Mouse (Mus musculus): ENCODE measurements around the gene Gm9821. TPM values are rescaled to one million over a fixed set of nuclear protein-coding genes. Genes with fewer than 3 reads are reported as not detected.

Gm9821 gene
- total and polyA plus RNA-seq, 2 experiments, result not detected

- Histone ChIP-seq H3K27ac (replicated peaks; ENCODE audit: insufficient read depth, low read depth, low read length) (no peak overlapping the region), H3K79me2 (ENCODE audit: control insufficient read depth, insufficient read depth, low read length) (peaks cover 40% of the 10 kb centered on the region; the same call in 1 of the 2 replicates), H3K27me3 (ENCODE audit: control insufficient read depth, insufficient read depth, low read length) (no peaks in the 10 kb centered on the region), H3K4me1 (ENCODE audit: control insufficient read depth, insufficient read depth, low read length) (peaks cover 31% of the 10 kb centered on the region), H3K4me3 (ENCODE audit: insufficient read depth, low read depth, low read length) (no peak overlapping the region), H3K9ac (ENCODE audit: low read depth, low read length) (no peak overlapping the region), H3K36me3 (ENCODE audit: control insufficient read depth, insufficient read depth, low read length) (no peaks in the 10 kb centered on the region)
- DNase-seq (ENCODE audit: extremely low read depth, low read depth, low spot score), result peak; percentile 42
- WGBS, result 14% methylated on average over 5 of the region's 5 CpGs
- no peak for TF ChIP-seq CTCF (IDR thresholded peaks at IDR 0.05; ENCODE audit: low read depth, low read length)
- no peak for TF ChIP-seq POLR2A (IDR thresholded peaks at IDR 0.05; ENCODE audit: extremely low read depth, insufficient read depth, low read length)
These were observed 8.3 kb downstream of the Gm9821 start for GRCm38 (mm10) chr2:91953825-91954224.

- peaks cover 32% of the 10 kb centered on the region for H3K4me1 ChIP-seq (ENCODE audit: control insufficient read depth, insufficient read depth, low read length)
- no peak for DNase-seq (ENCODE audit: extremely low read depth, low read depth, low spot score)
- 15% methylated on average over 4 of the region's 4 CpGs for WGBS
- no peak overlapping the region; the same call in 1 of the 2 replicates for H3K27ac ChIP-seq (replicated peaks; ENCODE audit: insufficient read depth, low read depth, low read length)
- H3K36me3 ChIP-seq (ENCODE audit: control insufficient read depth, insufficient read depth, low read length), result no peaks in the 10 kb centered on the region
- no peak for TF ChIP-seq POLR2A (IDR thresholded peaks at IDR 0.05; ENCODE audit: extremely low read depth, insufficient read depth, low read length)
- no peak for TF ChIP-seq CTCF (IDR thresholded peaks at IDR 0.05; ENCODE audit: low read depth, low read length)
- no peak overlapping the region for H3K4me3 ChIP-seq (ENCODE audit: insufficient read depth, low read depth, low read length)
- no peaks in the 10 kb centered on the region for H3K27me3 ChIP-seq (ENCODE audit: control insufficient read depth, insufficient read depth, low read length)
- peaks cover 35% of the 10 kb centered on the region; the same call in 1 of the 2 replicates for H3K79me2 ChIP-seq (ENCODE audit: control insufficient read depth, insufficient read depth, low read length)
- H3K9ac ChIP-seq (ENCODE audit: low read depth, low read length), result no peak overlapping the region
These were observed 9.7 kb downstream of the Gm9821 start for GRCm38 (mm10) chr2:91955121-91955591.

GRCm38 (mm10) chr2:91955875-91956274 lies 10.4 kb downstream of the Gm9821 start:
- Histone ChIP-seq H3K4me1 (ENCODE audit: control insufficient read depth, insufficient read depth, low read length) (peaks cover 29% of the 10 kb centered on the region), H3K79me2 (ENCODE audit: control insufficient read depth, insufficient read depth, low read length) (peaks cover 40% of the 10 kb centered on the region; the same call in 1 of the 2 replicates), H3K4me3 (ENCODE audit: insufficient read depth, low read depth, low read length) (no peak overlapping the region), H3K27ac (replicated peaks; ENCODE audit: insufficient read depth, low read depth, low read length) (no peak overlapping the region), H3K27me3 (ENCODE audit: control insufficient read depth, insufficient read depth, low read length) (no peaks in the 10 kb centered on the region), H3K9ac (ENCODE audit: low read depth, low read length) (no peak overlapping the region), H3K36me3 (ENCODE audit: control insufficient read depth, insufficient read depth, low read length) (no peaks in the 10 kb centered on the region)
- no peak for TF ChIP-seq POLR2A (IDR thresholded peaks at IDR 0.05; ENCODE audit: extremely low read depth, insufficient read depth, low read length)
- TF ChIP-seq CTCF (IDR thresholded peaks at IDR 0.05; ENCODE audit: low read depth, low read length), result no peak
- no peak for DNase-seq (ENCODE audit: extremely low read depth, low read depth, low spot score)
- WGBS, result 74% methylated on average over 6 of the region's 6 CpGs

- no peak for TF ChIP-seq POLR2A (IDR thresholded peaks at IDR 0.05; ENCODE audit: extremely low read depth, insufficient read depth, low read length)
- TF ChIP-seq CTCF (IDR thresholded peaks at IDR 0.05; ENCODE audit: low read depth, low read length), result no peak
- no peak overlapping the region for H3K4me3 ChIP-seq (ENCODE audit: insufficient read depth, low read depth, low read length)
- no peak overlapping the region for H3K27ac ChIP-seq (replicated peaks; ENCODE audit: insufficient read depth, low read depth, low read length)
- H3K4me1 ChIP-seq (ENCODE audit: control insufficient read depth, insufficient read depth, low read length), result peaks cover 34% of the 10 kb centered on the region
- H3K36me3 ChIP-seq (ENCODE audit: control insufficient read depth, insufficient read depth, low read length), result no peaks in the 10 kb centered on the region
- H3K9ac ChIP-seq (ENCODE audit: low read depth, low read length), result no peak overlapping the region
- no peak for DNase-seq (ENCODE audit: extremely low read depth, low read depth, low spot score)
- H3K79me2 ChIP-seq (ENCODE audit: control insufficient read depth, insufficient read depth, low read length), result peaks cover 48% of the 10 kb centered on the region; the same call in 1 of the 2 replicates
- WGBS, result 22% methylated on average over 4 of the region's 4 CpGs
- no peaks in the 10 kb centered on the region for H3K27me3 ChIP-seq (ENCODE audit: control insufficient read depth, insufficient read depth, low read length)
These were observed 11.6 kb downstream of the Gm9821 start for GRCm38 (mm10) chr2:91957096-91957495.

GRCm38 (mm10) chr2:91958049-91958448 lies 12.5 kb downstream of the Gm9821 start:
- peaks cover 47% of the 10 kb centered on the region; the same call in 1 of the 2 replicates for H3K79me2 ChIP-seq (ENCODE audit: control insufficient read depth, insufficient read depth, low read length)
- H3K27ac ChIP-seq (replicated peaks; ENCODE audit: insufficient read depth, low read depth, low read length), result no peak overlapping the region
- H3K27me3 ChIP-seq (ENCODE audit: control insufficient read depth, insufficient read depth, low read length), result no peaks in the 10 kb centered on the region
- no peak for DNase-seq (ENCODE audit: extremely low read depth, low read depth, low spot score)
- TF ChIP-seq POLR2A (IDR thresholded peaks at IDR 0.05; ENCODE audit: extremely low read depth, insufficient read depth, low read length), result no peak
- no peak for TF ChIP-seq CTCF (IDR thresholded peaks at IDR 0.05; ENCODE audit: low read depth, low read length)
- peaks cover 40% of the 10 kb centered on the region for H3K4me1 ChIP-seq (ENCODE audit: control insufficient read depth, insufficient read depth, low read length)
- no peak overlapping the region for H3K4me3 ChIP-seq (ENCODE audit: insufficient read depth, low read depth, low read length)
- no peak overlapping the region for H3K9ac ChIP-seq (ENCODE audit: low read depth, low read length)
- H3K36me3 ChIP-seq (ENCODE audit: control insufficient read depth, insufficient read depth, low read length), result no peaks in the 10 kb centered on the region
- WGBS, result 83% methylated on average over 8 of the region's 8 CpGs

GRCm38 (mm10) chr2:91958701-91959457 lies 13.4 kb downstream of the Gm9821 start:
- Histone ChIP-seq H3K4me3 (ENCODE audit: insufficient read depth, low read depth, low read length) (no peak overlapping the region), H3K79me2 (ENCODE audit: control insufficient read depth, insufficient read depth, low read length) (peaks cover 41% of the 10 kb centered on the region; the same call in 1 of the 2 replicates), H3K36me3 (ENCODE audit: control insufficient read depth, insufficient read depth, low read length) (no peaks in the 10 kb centered on the region), H3K9ac (ENCODE audit: low read depth, low read length) (no peak overlapping the region), H3K4me1 (ENCODE audit: control insufficient read depth, insufficient read depth, low read length) (peaks cover 37% of the 10 kb centered on the region), H3K27ac (replicated peaks; ENCODE audit: insufficient read depth, low read depth, low read length) (no peak overlapping the region), H3K27me3 (ENCODE audit: control insufficient read depth, insufficient read depth, low read length) (no peaks in the 10 kb centered on the region)
- no peak for TF ChIP-seq POLR2A (IDR thresholded peaks at IDR 0.05; ENCODE audit: extremely low read depth, insufficient read depth, low read length)
- TF ChIP-seq CTCF (IDR thresholded peaks at IDR 0.05; ENCODE audit: low read depth, low read length), result peak; percentile 84
- no peak for DNase-seq (ENCODE audit: extremely low read depth, low read depth, low spot score)
- 49% methylated on average over 10 of the region's 10 CpGs for WGBS

Measured in liver, adult 2 months (tissue).